Mouse (Mus musculus): ENCODE measurements at regions not wholly inside any gene's neighbourhood (a gene's known extent, or its start where the extent isn't known, plus 50 kb on each side); places are given as distances from the start of the nearest gene placed in this dataset.

- Histone ChIP-seq H3K27ac (replicated peaks) (no peak overlapping the region), H3K36me3 (no peaks in the 10 kb centered on the region), H3K4me2 (no peak overlapping the region), H3K27me3 (replicated peaks) (no peaks in the 10 kb centered on the region), H3K4me1 (no peaks in the 10 kb centered on the region), H3K9me3 (replicated peaks) (no peaks in the 10 kb centered on the region), H3K4me3 (replicated peaks) (no peak overlapping the region), H3K9ac (replicated peaks) (no peak overlapping the region)
- no peak for ATAC-seq (ENCODE audit: low FRiP score)
- 80% methylated on average over 3 of the region's 3 CpGs for whole genome bisulfite sequencing
Measured at GRCm38 (mm10) chr4:89082838-89083237, 54.1 kb upstream of the Mtap start.

GRCm38 (mm10) chr4:89078485-89078884, 58.4 kb upstream of the Mtap start:
- Histone ChIP-seq H3K36me3 (no peaks in the 10 kb centered on the region), H3K4me2 (no peak overlapping the region), H3K4me1 (no peaks in the 10 kb centered on the region), H3K4me3 (replicated peaks) (no peak overlapping the region), H3K27me3 (replicated peaks) (no peaks in the 10 kb centered on the region), H3K9me3 (replicated peaks) (no peaks in the 10 kb centered on the region), H3K9ac (replicated peaks) (no peak overlapping the region), H3K27ac (replicated peaks) (no peak overlapping the region)
- whole genome bisulfite sequencing: 96% methylated on average over 9 of the region's 9 CpGs
- ATAC-seq (ENCODE audit: low FRiP score): no peak

- Histone ChIP-seq H3K4me3 (replicated peaks) (no peak overlapping the region), H3K27me3 (replicated peaks) (no peaks in the 10 kb centered on the region), H3K9ac (replicated peaks) (no peak overlapping the region), H3K4me1 (no peaks in the 10 kb centered on the region), H3K27ac (replicated peaks) (no peak overlapping the region), H3K36me3 (no peaks in the 10 kb centered on the region), H3K9me3 (replicated peaks) (no peaks in the 10 kb centered on the region), H3K4me2 (no peak overlapping the region)
- WGBS: 70% methylated on average over 4 of the region's 4 CpGs
- no peak for ATAC-seq (ENCODE audit: low FRiP score)
Measured at GRCm38 (mm10) chr4:89074705-89075104, 62.2 kb upstream of the Mtap start.

- H3K27ac ChIP-seq (replicated peaks): no peak overlapping the region
- no peaks in the 10 kb centered on the region for H3K27me3 ChIP-seq (replicated peaks)
- H3K9me3 ChIP-seq (replicated peaks): no peaks in the 10 kb centered on the region
- no peak for ATAC-seq (ENCODE audit: low FRiP score)
- 88% methylated on average over 2 of the region's 2 CpGs for WGBS
- no peak overlapping the region for H3K9ac ChIP-seq (replicated peaks)
- no peak overlapping the region for H3K4me2 ChIP-seq
- no peaks in the 10 kb centered on the region for H3K4me1 ChIP-seq
- no peaks in the 10 kb centered on the region for H3K36me3 ChIP-seq
- no peak overlapping the region for H3K4me3 ChIP-seq (replicated peaks)
Measured at GRCm38 (mm10) chr4:89070430-89070829, 66.5 kb upstream of the Mtap start.

- H3K9me3 ChIP-seq (replicated peaks): no peaks in the 10 kb centered on the region
Measured at GRCm38 (mm10) chr4:89064401-89064800, 72.5 kb upstream of the Mtap start.

GRCm38 (mm10) chr4:89062384-89062783, 74.5 kb upstream of the Mtap start:
- Histone ChIP-seq H3K4me3 (replicated peaks) (no peak overlapping the region), H3K4me1 (no peaks in the 10 kb centered on the region), H3K36me3 (no peaks in the 10 kb centered on the region), H3K9me3 (replicated peaks) (no peaks in the 10 kb centered on the region), H3K9ac (replicated peaks) (no peak overlapping the region), H3K27me3 (replicated peaks) (no peaks in the 10 kb centered on the region), H3K4me2 (no peak overlapping the region), H3K27ac (replicated peaks) (no peak overlapping the region)
- WGBS: 85% methylated on average over 1 of the region's 1 CpGs
- no peak for ATAC-seq (ENCODE audit: low FRiP score)

More at GRCm38 (mm10) chr4:89064401-89064800, 72.5 kb upstream of the Mtap start:
- H3K36me3 ChIP-seq: no peaks in the 10 kb centered on the region
- no peak overlapping the region for H3K4me2 ChIP-seq
- H3K27ac ChIP-seq (replicated peaks): no peak overlapping the region
- no peak overlapping the region for H3K4me3 ChIP-seq (replicated peaks)
- no peaks in the 10 kb centered on the region for H3K27me3 ChIP-seq (replicated peaks)
- WGBS: 93% methylated on average over 7 of the region's 7 CpGs
- no peaks in the 10 kb centered on the region for H3K4me1 ChIP-seq
- no peak for ATAC-seq (ENCODE audit: low FRiP score)
- no peak overlapping the region for H3K9ac ChIP-seq (replicated peaks)

GRCm38 (mm10) chr4:89061619-89062018, 75.3 kb upstream of the Mtap start:
- Histone ChIP-seq H3K36me3 (no peaks in the 10 kb centered on the region), H3K4me1 (no peaks in the 10 kb centered on the region), H3K9ac (replicated peaks) (no peak overlapping the region), H3K27ac (replicated peaks) (no peak overlapping the region), H3K4me3 (replicated peaks) (no peak overlapping the region), H3K4me2 (no peak overlapping the region), H3K9me3 (replicated peaks) (no peaks in the 10 kb centered on the region), H3K27me3 (replicated peaks) (no peaks in the 10 kb centered on the region)
- ATAC-seq (ENCODE audit: low FRiP score): no peak
- WGBS: 93% methylated on average over 4 of the region's 4 CpGs

- Histone ChIP-seq H3K36me3 (no peaks in the 10 kb centered on the region), H3K4me2 (no peak overlapping the region)
Measured at GRCm38 (mm10) chr4:89057573-89057972, 79.3 kb upstream of the Mtap start.

GRCm38 (mm10) chr4:89057135-89057534, 79.8 kb upstream of the Mtap start:
- H3K27ac ChIP-seq (replicated peaks): no peak overlapping the region
- no peak for ATAC-seq (ENCODE audit: low FRiP score)
- WGBS: 65% methylated on average over 1 of the region's 1 CpGs

More at GRCm38 (mm10) chr4:89057573-89057972, 79.3 kb upstream of the Mtap start:
- Histone ChIP-seq H3K4me3 (replicated peaks) (no peak overlapping the region), H3K9ac (replicated peaks) (no peak overlapping the region), H3K9me3 (replicated peaks) (no peaks in the 10 kb centered on the region), H3K4me1 (no peaks in the 10 kb centered on the region), H3K27me3 (replicated peaks) (no peaks in the 10 kb centered on the region), H3K27ac (replicated peaks) (no peak overlapping the region)
- ATAC-seq (ENCODE audit: low FRiP score): no peak

GRCm38 (mm10) chr4:89055969-89056368, 81.0 kb upstream of the Mtap start:
- Histone ChIP-seq H3K9me3 (replicated peaks) (no peaks in the 10 kb centered on the region), H3K4me3 (replicated peaks) (no peak overlapping the region), H3K27ac (replicated peaks) (no peak overlapping the region), H3K36me3 (no peaks in the 10 kb centered on the region), H3K27me3 (replicated peaks) (no peaks in the 10 kb centered on the region), H3K4me1 (no peaks in the 10 kb centered on the region), H3K9ac (replicated peaks) (no peak overlapping the region), H3K4me2 (no peak overlapping the region)
- WGBS: 89% methylated on average over 3 of the region's 3 CpGs
- ATAC-seq (ENCODE audit: low FRiP score): no peak

More at GRCm38 (mm10) chr4:89057135-89057534, 79.8 kb upstream of the Mtap start:
- no peaks in the 10 kb centered on the region for H3K36me3 ChIP-seq
- H3K9ac ChIP-seq (replicated peaks): no peak overlapping the region
- H3K9me3 ChIP-seq (replicated peaks): no peaks in the 10 kb centered on the region
- no peak overlapping the region for H3K4me2 ChIP-seq
- no peak overlapping the region for H3K4me3 ChIP-seq (replicated peaks)
- no peaks in the 10 kb centered on the region for H3K4me1 ChIP-seq
- no peaks in the 10 kb centered on the region for H3K27me3 ChIP-seq (replicated peaks)

- H3K27ac ChIP-seq (replicated peaks): no peak overlapping the region
- no peak overlapping the region for H3K4me2 ChIP-seq
- no peak overlapping the region for H3K9ac ChIP-seq (replicated peaks)
- no peak for ATAC-seq (ENCODE audit: low FRiP score)
- WGBS: 79% methylated on average over 6 of the region's 6 CpGs
- no peaks in the 10 kb centered on the region for H3K9me3 ChIP-seq (replicated peaks)
- no peaks in the 10 kb centered on the region for H3K36me3 ChIP-seq
- no peaks in the 10 kb centered on the region for H3K4me1 ChIP-seq
- no peak overlapping the region for H3K4me3 ChIP-seq (replicated peaks)
- H3K27me3 ChIP-seq (replicated peaks): no peaks in the 10 kb centered on the region
Measured at GRCm38 (mm10) chr4:89053606-89054005, 83.3 kb upstream of the Mtap start.

GRCm38 (mm10) chr4:89051897-89052296, 85.0 kb upstream of the Mtap start:
- no peaks in the 10 kb centered on the region for H3K36me3 ChIP-seq
- H3K4me2 ChIP-seq: no peak overlapping the region
- ATAC-seq (ENCODE audit: low FRiP score): no peak
- H3K4me3 ChIP-seq (replicated peaks): no peak overlapping the region
- H3K4me1 ChIP-seq: no peaks in the 10 kb centered on the region
- H3K27ac ChIP-seq (replicated peaks): no peak overlapping the region
- no peaks in the 10 kb centered on the region for H3K27me3 ChIP-seq (replicated peaks)
- H3K9me3 ChIP-seq (replicated peaks): no peaks in the 10 kb centered on the region
- H3K9ac ChIP-seq (replicated peaks): no peak overlapping the region
- WGBS: 86% methylated on average over 5 of the region's 5 CpGs
